Mouse (Mus musculus) CH12.LX (cell line): ENCODE data around the gene Rsbn1. TPM values are rescaled to one million over a fixed set of nuclear protein-coding genes. Genes with fewer than 3 reads are reported as not detected.

ENCODE experiments used
- DNase-seq: peaks from one replicate; pipeline ENCODE4 v3.0.0-alpha.2; 2013; ENCODE audit errors: extremely low read depth
- H3K27ac ChIP-seq: 2 replicates; pipeline ENCODE4 v1.5.1; 2012; ENCODE audit warnings: low read depth, mild to moderate bottlenecking, control low read depth, moderate library complexity; ENCODE audit not compliant: insufficient read depth
- H3K27me3 ChIP-seq: replicated peaks from 2 replicates; pipeline ENCODE3; 2012; ENCODE audit warnings: inconsistent platforms
- H3K36me3 ChIP-seq, 2 experiments: replicated peaks in 1 of 2; 2 replicates each; pipeline versions ENCODE3 to v1.6.1; 2012; ENCODE audit warnings: inconsistent platforms in 1 of 2, low read length in 1 of 2, mild to moderate bottlenecking in 1 of 2, mixed read lengths in 1 of 2, moderate library complexity in 1 of 2; ENCODE audit not compliant: control insufficient read depth in 1 of 2, insufficient read depth in 1 of 2
- H3K4me1 ChIP-seq, 2 experiments: 2 replicates each; pipeline ENCODE4 v1.6.1; 2012; ENCODE audit warnings: inconsistent platforms in 1 of 2, moderate library complexity in 1 of 2; ENCODE audit not compliant: insufficient read depth in 2 of 2, control insufficient read depth in 1 of 2
- H3K4me2 ChIP-seq: 2 replicates; pipeline ENCODE4 v1.6.1; 2012; ENCODE audit warnings: low read depth, mild to moderate bottlenecking, control low read depth; ENCODE audit not compliant: poor library complexity, insufficient read depth, severe bottlenecking
- H3K4me3 ChIP-seq, 3 experiments: fragments of 150-350 bp in 1 of 3; sonication (generic) in 1 of 3; replicated peaks in 1 of 3; 2 replicates each; pipeline versions ENCODE3 to v1.5.1; 2011 to 2012; ENCODE audit warnings: low read depth in 2 of 3, low read length in 2 of 3, mild to moderate bottlenecking in 2 of 3, moderate library complexity in 2 of 3, control low read depth in 1 of 3, improper control_type of control experiment in 1 of 3, inconsistent platforms in 1 of 3, mixed read lengths in 1 of 3; ENCODE audit not compliant: poor library complexity in 1 of 3
- H3K79me2 ChIP-seq: replicated peaks from 2 replicates; pipeline ENCODE4 v1.6.1; 2012; ENCODE audit warnings: mild to moderate bottlenecking, moderate library complexity; ENCODE audit not compliant: control insufficient read depth, poor library complexity, insufficient read depth, severe bottlenecking; ENCODE audit errors: extremely low read depth
- H3K9ac ChIP-seq: 2 replicates; pipeline ENCODE4 v1.6.1; 2012; ENCODE audit warnings: low read depth, mild to moderate bottlenecking, control low read depth, moderate library complexity; ENCODE audit not compliant: insufficient read depth
- H3K9me3 ChIP-seq: replicated peaks from 2 replicates; pipeline ENCODE3; 2012; ENCODE audit warnings: low read length, inconsistent platforms, mixed read lengths
- BHLHE40 ChIP-seq: IDR thresholded peaks from 2 replicates; pipeline ENCODE4 v1.6.1; 2011; ENCODE audit warnings: mild to moderate bottlenecking, low read depth, low read length, improper control_type of control experiment
- CHD1 ChIP-seq: IDR thresholded peaks from 2 replicates; pipeline ENCODE4 v1.6.1; 2012; ENCODE audit warnings: low read depth, low read length, improper control_type of control experiment, inconsistent platforms
- CTCF ChIP-seq, 2 experiments: IDR thresholded peaks in 1 of 2; conservative IDR thresholded peaks in 1 of 2; 2 replicates each; pipeline ENCODE4 v1.5.1; 2011 to 2012; ENCODE audit warnings: low read depth in 2 of 2, low read length in 2 of 2, improper control_type of control experiment in 1 of 2, inconsistent platforms in 1 of 2, mild to moderate bottlenecking in 1 of 2, moderate library complexity in 1 of 2
- E2F4 ChIP-seq: IDR thresholded peaks from 2 replicates; pipeline ENCODE4 v1.6.1; 2011; ENCODE audit warnings: low read depth, low read length, improper control_type of control experiment; ENCODE audit not compliant: insufficient replicate concordance
- EP300 ChIP-seq: IDR thresholded peaks from 2 replicates; pipeline ENCODE4 v1.6.1; 2011; ENCODE audit warnings: low read length, improper control_type of control experiment
- ETS1 ChIP-seq: conservative IDR thresholded peaks from 2 replicates; pipeline ENCODE4 v1.6.1; 2012; ENCODE audit warnings: low read depth, mild to moderate bottlenecking, inconsistent platforms, low read length, improper control_type of control experiment, moderate library complexity
- GABPA ChIP-seq: IDR thresholded peaks from 2 replicates; pipeline ENCODE4 v1.6.1; 2012; ENCODE audit warnings: low read depth, low read length, improper control_type of control experiment, inconsistent platforms; ENCODE audit not compliant: insufficient replicate concordance
- HCFC1 ChIP-seq: IDR thresholded peaks from 2 replicates; pipeline ENCODE4 v1.6.1; 2012; ENCODE audit warnings: low read depth, mild to moderate bottlenecking, inconsistent platforms, low read length, improper control_type of control experiment
- IRF4 ChIP-seq: IDR thresholded peaks from 2 replicates; pipeline ENCODE4 v1.6.1; 2014; ENCODE audit warnings: low read depth, mild to moderate bottlenecking, inconsistent platforms, low read length, improper control_type of control experiment
- JUN ChIP-seq: IDR thresholded peaks from 2 replicates; pipeline ENCODE4 v1.6.1; 2011; ENCODE audit warnings: low read depth, mild to moderate bottlenecking, low read length, improper control_type of control experiment, moderate library complexity; ENCODE audit not compliant: insufficient read depth
- JUND ChIP-seq: conservative IDR thresholded peaks from 2 replicates; pipeline ENCODE4 v1.6.1; 2011; ENCODE audit warnings: low read depth, low read length, improper control_type of control experiment
- MAFK ChIP-seq: IDR thresholded peaks from 2 replicates; pipeline ENCODE4 v1.6.1; 2011; ENCODE audit warnings: low read length, improper control_type of control experiment; ENCODE audit not compliant: insufficient replicate concordance
- MAX ChIP-seq: IDR thresholded peaks from 2 replicates; pipeline ENCODE4 v1.6.1; 2011; ENCODE audit warnings: low read length, improper control_type of control experiment
- MAZ ChIP-seq: IDR thresholded peaks from 2 replicates; pipeline ENCODE4 v1.6.1; 2012; ENCODE audit warnings: low read depth, mild to moderate bottlenecking, inconsistent platforms, low read length, improper control_type of control experiment, moderate library complexity
- MEF2A ChIP-seq: IDR thresholded peaks from 2 replicates; pipeline ENCODE4 v1.6.1; 2014; ENCODE audit warnings: low read depth, mild to moderate bottlenecking, inconsistent platforms, low read length, improper control_type of control experiment, borderline replicate concordance
- MXI1 ChIP-seq: IDR thresholded peaks from 2 replicates; pipeline ENCODE4 v1.6.1; 2011; ENCODE audit warnings: mild to moderate bottlenecking, low read depth, low read length, improper control_type of control experiment
- MYC ChIP-seq: IDR thresholded peaks from 2 replicates; pipeline ENCODE4 v1.6.1; 2011; ENCODE audit warnings: low read depth, mild to moderate bottlenecking, improper control_type of control experiment, low read length
- NELFE ChIP-seq: IDR thresholded peaks from 2 replicates; pipeline ENCODE4 v1.6.1; 2011; ENCODE audit warnings: low read depth, low read length, improper control_type of control experiment
- PAX5 ChIP-seq: IDR thresholded peaks from 2 replicates; pipeline ENCODE4 v1.6.1; 2012; ENCODE audit warnings: low read length, inconsistent platforms, mixed read lengths
- POLR2AphosphoS2 ChIP-seq: IDR thresholded peaks from 2 replicates; pipeline ENCODE4 v1.6.1; 2011; ENCODE audit warnings: low read depth, low read length, improper control_type of control experiment
- SMC3 ChIP-seq: IDR thresholded peaks from 2 replicates; pipeline ENCODE4 v1.6.1; 2011; ENCODE audit warnings: low read depth, low read length, improper control_type of control experiment
- TCF12 ChIP-seq: IDR thresholded peaks from 2 replicates; pipeline ENCODE4 v1.6.1; 2014; ENCODE audit warnings: low read depth, mild to moderate bottlenecking, inconsistent platforms, low read length, improper control_type of control experiment
- UBTF ChIP-seq: IDR thresholded peaks from 2 replicates; pipeline ENCODE4 v1.6.1; 2012; ENCODE audit warnings: low read depth, mild to moderate bottlenecking, inconsistent platforms, low read length, improper control_type of control experiment, moderate library complexity
- USF1 ChIP-seq: IDR thresholded peaks from 2 replicates; pipeline ENCODE4 v1.6.1; 2014; ENCODE audit warnings: low read depth, mild to moderate bottlenecking, inconsistent platforms, low read length, improper control_type of control experiment
- USF2 ChIP-seq: conservative IDR thresholded peaks from 2 replicates; pipeline ENCODE4 v1.6.1; 2011; ENCODE audit warnings: low read depth, low read length, improper control_type of control experiment
- ZC3H11A ChIP-seq: IDR thresholded peaks from 2 replicates; pipeline ENCODE4 v1.6.1; 2012; ENCODE audit warnings: low read depth, mild to moderate bottlenecking, inconsistent platforms, low read length, improper control_type of control experiment
- ZKSCAN1 ChIP-seq: IDR thresholded peaks from 2 replicates; pipeline ENCODE4 v1.6.1; 2012; ENCODE audit warnings: low read depth, inconsistent platforms, low read length, improper control_type of control experiment, borderline replicate concordance
- ZMIZ1 ChIP-seq: IDR thresholded peaks from 2 replicates; pipeline ENCODE4 v1.6.1; 2012; ENCODE audit warnings: low read depth, mild to moderate bottlenecking, inconsistent platforms, low read length, improper control_type of control experiment
- ZNF384 ChIP-seq: IDR thresholded peaks from 2 replicates; pipeline ENCODE4 v1.6.1; 2012; ENCODE audit warnings: low read depth, low read length, improper control_type of control experiment, inconsistent platforms
- dilution Hi-C: fragments of 300-500 bp; cut with MboI; formaldehyde crosslinking; loops from 2 replicates; pipeline ENCODE4 v1.14.3; 2020; ENCODE audit warnings: low sequenced_read_pairs; ENCODE audit not compliant: extremely low pct_unique_long_range_greater_than_20kb, extremely low pct_ligation_motif_present
- in situ Hi-C: fragments of 300-500 bp; cut with MboI; formaldehyde crosslinking; loops from 3 replicates; pipeline ENCODE4 v1.14.3; 2019; ENCODE audit warnings: low sequenced_read_pairs, low pct_ligation_motif_present, low pct_unique_long_range_greater_than_20kb, mixed read lengths
- polyA plus RNA-seq: library from polyadenylated mRNA; unstranded; fragments of >175 nt; gene quantifications from 2 replicates; pipeline ENCODE4 v1.2.1, GENCODE M21; 2012; ENCODE audit warnings: low read depth; ENCODE audit not compliant: insufficient read length
- total RNA-seq, 2 experiments: library from RNA; depleted of rRNA; stranded (reverse); fragments of 300-350 nt in 1 of 2; fragments of >200 nt in 1 of 2; gene quantifications; 2 replicates each; pipeline ENCODE4 v1.2.3; 2012 to 2014

Rsbn1 gene
- total and polyA plus RNA-seq, 3 experiments = 13.0 to 19.6 (median 13.8) TPM

DNA sequence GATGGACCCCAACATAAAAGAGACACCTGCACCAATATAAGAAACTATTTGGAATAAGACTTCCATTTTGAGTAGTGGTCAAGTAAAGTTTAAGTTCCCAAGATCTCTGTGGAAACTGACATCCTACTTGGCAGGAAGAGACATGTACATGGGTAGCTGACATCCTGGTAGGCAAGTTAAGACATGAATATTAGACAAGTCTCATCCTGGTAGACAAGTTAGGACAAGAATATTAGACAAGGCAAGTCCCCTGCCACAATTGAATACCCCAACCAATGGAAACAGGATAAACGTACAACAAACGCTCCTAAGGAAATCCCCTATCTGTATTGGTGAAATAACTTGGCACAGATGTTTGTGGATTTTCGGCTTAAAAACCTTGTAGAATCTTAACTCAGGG is 20.5 kb upstream of the Rsbn1 start:
- Histone ChIP-seq H3K79me2 (peaks cover 2% of the 10 kb centered on the region; the same call in 1 of the 2 replicates), H3K4me3 (no peak overlapping the region), H3K9me3 (no peaks in the 10 kb centered on the region), H3K9ac (no peak overlapping the region), H3K27ac (peak overlapping the region; percentile 73; the same call in 1 of the 2 replicates), H3K27me3 (no peaks in the 10 kb centered on the region), H3K36me3 (peaks cover 48 to 75% of the 10 kb centered on the region in 2 experiments), H3K4me2 (no peak overlapping the region), H3K4me1 (peaks cover 7 to 30% of the 10 kb centered on the region in 2 experiments)
- dilution Hi-C loops = no loop called here
- in situ Hi-C loops = no loop called here
- peak; percentile 40 for DNase-seq
- TF ChIP-seq CTCF (conservative IDR thresholded peaks at IDR 0.05 in 1 of 2, IDR thresholded peaks at IDR 0.05 in 1 of 2; ENCODE audit: low read depth in 2 of 2, low read length in 2 of 2) = no peak
- peak; percentile 29; the same call in 1 of the 2 replicates for TF ChIP-seq BHLHE40
- TF ChIP-seq MEF2A = 0 out of 2 replicates have a peak, but pooled peaks have one; percentile 40
- peak; percentile 47; the same call in 1 of the 2 replicates for TF ChIP-seq EP300
- no peak for TF ChIP-seq NELFE
- TF ChIP-seq PAX5 = no peak
- TF ChIP-seq MAX = no peak
- TF ChIP-seq E2F4 = no peak
- no peak for TF ChIP-seq USF1
- TF ChIP-seq MXI1 = no peak
- no peak for TF ChIP-seq JUN
- no peak for TF ChIP-seq UBTF
- TF ChIP-seq ZMIZ1 = no peak
- no peak for TF ChIP-seq IRF4
- TF ChIP-seq ZNF384 = no peak
- peak; percentile 48; the same call in 1 of the 2 replicates for TF ChIP-seq ETS1
- TF ChIP-seq ZC3H11A = no peak
- no peak for TF ChIP-seq MAFK
- TF ChIP-seq JUND = no peak
- TF ChIP-seq SMC3 = no peak
- no peak for TF ChIP-seq HCFC1
- peak; percentile 33; the same call in 1 of the 2 replicates for TF ChIP-seq TCF12
- TF ChIP-seq GABPA = no peak
- no peak for TF ChIP-seq POLR2AphosphoS2
- TF ChIP-seq MAZ = no peak
- peak; percentile 99 for TF ChIP-seq CHD1
- TF ChIP-seq ZKSCAN1 = no peak
- TF ChIP-seq MYC = no peak
- no peak for TF ChIP-seq USF2
